Mouse (Mus musculus) heart, embryonic 11.5 days (tissue): ENCODE results near the gene Stxbp5l. TPM values are rescaled to one million over a fixed set of nuclear protein-coding genes. Genes with fewer than 3 reads are reported as not detected.

ENCODE experiments used
- polyA plus RNA-seq: library from polyadenylated mRNA; unstranded; fragments of >200 nt; fragmentation: Nextera tagmentation; extraction: Ambion mirVana; gene quantifications from 2 replicates; pipeline ENCODE4 v1.2.1, GENCODE M21; 2014

The Stxbp5l gene
- polyA plus RNA-seq, 1 experiment from 2014 or later: 0.47 TPM

Other genes starting within 250 kb of the Stxbp5l start
- 27.2 and 30.1 TPM in 2 replicates for gene Gtf2e1, start 154.8 kb upstream of the Stxbp5l start, polyA plus RNA-seq
- 34.4 and 36.3 TPM in 2 replicates for gene Rabl3, start 154.9 kb upstream of the Stxbp5l start, polyA plus RNA-seq
- gene Hgd, start 195.2 kb upstream of the Stxbp5l start, polyA plus RNA-seq: 0.20 and 0.72 TPM in 2 replicates